Mouse (Mus musculus) CH12.LX (cell line): ENCODE data around the gene Iqgap1. TPM values are rescaled to one million over a fixed set of nuclear protein-coding genes. Genes with fewer than 3 reads are reported as not detected.

Experiments used
- DNase-seq: peaks from one replicate; pipeline ENCODE4 v3.0.0-alpha.2; 2013; ENCODE audit errors: extremely low read depth
- H3K27ac ChIP-seq: 2 replicates; pipeline ENCODE4 v1.5.1; 2012; ENCODE audit warnings: low read depth, mild to moderate bottlenecking, control low read depth, moderate library complexity; ENCODE audit not compliant: insufficient read depth
- H3K27me3 ChIP-seq: replicated peaks from 2 replicates; pipeline ENCODE3; 2012; ENCODE audit warnings: inconsistent platforms
- H3K36me3 ChIP-seq, 2 experiments: replicated peaks in 1 of 2; 2 replicates each; pipeline versions ENCODE3 to v1.6.1; 2012; ENCODE audit warnings: inconsistent platforms in 1 of 2, low read length in 1 of 2, mild to moderate bottlenecking in 1 of 2, mixed read lengths in 1 of 2, moderate library complexity in 1 of 2; ENCODE audit not compliant: control insufficient read depth in 1 of 2, insufficient read depth in 1 of 2
- H3K4me1 ChIP-seq, 2 experiments: 2 replicates each; pipeline ENCODE4 v1.6.1; 2012; ENCODE audit warnings: inconsistent platforms in 1 of 2, moderate library complexity in 1 of 2; ENCODE audit not compliant: insufficient read depth in 2 of 2, control insufficient read depth in 1 of 2
- H3K4me2 ChIP-seq: 2 replicates; pipeline ENCODE4 v1.6.1; 2012; ENCODE audit warnings: low read depth, mild to moderate bottlenecking, control low read depth; ENCODE audit not compliant: poor library complexity, insufficient read depth, severe bottlenecking
- H3K4me3 ChIP-seq, 3 experiments: fragments of 150-350 bp in 1 of 3; sonication (generic) in 1 of 3; replicated peaks in 1 of 3; 2 replicates each; pipeline versions ENCODE3 to v1.5.1; 2011 to 2012; ENCODE audit warnings: low read depth in 2 of 3, low read length in 2 of 3, mild to moderate bottlenecking in 2 of 3, moderate library complexity in 2 of 3, control low read depth in 1 of 3, improper control_type of control experiment in 1 of 3, inconsistent platforms in 1 of 3, mixed read lengths in 1 of 3; ENCODE audit not compliant: poor library complexity in 1 of 3
- H3K79me2 ChIP-seq: replicated peaks from 2 replicates; pipeline ENCODE4 v1.6.1; 2012; ENCODE audit warnings: mild to moderate bottlenecking, moderate library complexity; ENCODE audit not compliant: control insufficient read depth, poor library complexity, insufficient read depth, severe bottlenecking; ENCODE audit errors: extremely low read depth
- H3K9ac ChIP-seq: 2 replicates; pipeline ENCODE4 v1.6.1; 2012; ENCODE audit warnings: low read depth, mild to moderate bottlenecking, control low read depth, moderate library complexity; ENCODE audit not compliant: insufficient read depth
- H3K9me3 ChIP-seq: replicated peaks from 2 replicates; pipeline ENCODE3; 2012; ENCODE audit warnings: low read length, inconsistent platforms, mixed read lengths
- BHLHE40 ChIP-seq: IDR thresholded peaks from 2 replicates; pipeline ENCODE4 v1.6.1; 2011; ENCODE audit warnings: mild to moderate bottlenecking, low read depth, low read length, improper control_type of control experiment
- CTCF ChIP-seq, 2 experiments: IDR thresholded peaks in 1 of 2; conservative IDR thresholded peaks in 1 of 2; 2 replicates each; pipeline ENCODE4 v1.5.1; 2011 to 2012; ENCODE audit warnings: low read depth in 2 of 2, low read length in 2 of 2, improper control_type of control experiment in 1 of 2, inconsistent platforms in 1 of 2, mild to moderate bottlenecking in 1 of 2, moderate library complexity in 1 of 2
- EP300 ChIP-seq: IDR thresholded peaks from 2 replicates; pipeline ENCODE4 v1.6.1; 2011; ENCODE audit warnings: low read length, improper control_type of control experiment
- ETS1 ChIP-seq: conservative IDR thresholded peaks from 2 replicates; pipeline ENCODE4 v1.6.1; 2012; ENCODE audit warnings: low read depth, mild to moderate bottlenecking, inconsistent platforms, low read length, improper control_type of control experiment, moderate library complexity
- IRF4 ChIP-seq: IDR thresholded peaks from 2 replicates; pipeline ENCODE4 v1.6.1; 2014; ENCODE audit warnings: low read depth, mild to moderate bottlenecking, inconsistent platforms, low read length, improper control_type of control experiment
- JUND ChIP-seq: conservative IDR thresholded peaks from 2 replicates; pipeline ENCODE4 v1.6.1; 2011; ENCODE audit warnings: low read depth, low read length, improper control_type of control experiment
- KAT2A ChIP-seq: IDR thresholded peaks from 2 replicates; pipeline ENCODE4 v1.6.1; 2012; ENCODE audit warnings: low read length, improper control_type of control experiment, inconsistent platforms; ENCODE audit not compliant: insufficient replicate concordance
- MAX ChIP-seq: IDR thresholded peaks from 2 replicates; pipeline ENCODE4 v1.6.1; 2011; ENCODE audit warnings: low read length, improper control_type of control experiment
- MAZ ChIP-seq: IDR thresholded peaks from 2 replicates; pipeline ENCODE4 v1.6.1; 2012; ENCODE audit warnings: low read depth, mild to moderate bottlenecking, inconsistent platforms, low read length, improper control_type of control experiment, moderate library complexity
- MYC ChIP-seq: IDR thresholded peaks from 2 replicates; pipeline ENCODE4 v1.6.1; 2011; ENCODE audit warnings: low read depth, mild to moderate bottlenecking, improper control_type of control experiment, low read length
- NRF1 ChIP-seq: IDR thresholded peaks from 2 replicates; pipeline ENCODE4 v1.6.1; 2014; ENCODE audit warnings: low read depth, mild to moderate bottlenecking, inconsistent platforms, low read length, improper control_type of control experiment, moderate library complexity
- POLR2A ChIP-seq: IDR thresholded peaks from 2 replicates; pipeline ENCODE4 v1.6.1; 2011; ENCODE audit warnings: low read depth, mild to moderate bottlenecking, improper control_type of control experiment, low read length
- RCOR1 ChIP-seq: conservative IDR thresholded peaks from 2 replicates; pipeline ENCODE4 v1.6.1; 2012; ENCODE audit warnings: low read depth, mild to moderate bottlenecking, inconsistent platforms, low read length, improper control_type of control experiment
- SMC3 ChIP-seq: IDR thresholded peaks from 2 replicates; pipeline ENCODE4 v1.6.1; 2011; ENCODE audit warnings: low read depth, low read length, improper control_type of control experiment
- UBTF ChIP-seq: IDR thresholded peaks from 2 replicates; pipeline ENCODE4 v1.6.1; 2012; ENCODE audit warnings: low read depth, mild to moderate bottlenecking, inconsistent platforms, low read length, improper control_type of control experiment, moderate library complexity
- USF1 ChIP-seq: IDR thresholded peaks from 2 replicates; pipeline ENCODE4 v1.6.1; 2014; ENCODE audit warnings: low read depth, mild to moderate bottlenecking, inconsistent platforms, low read length, improper control_type of control experiment
- USF2 ChIP-seq: conservative IDR thresholded peaks from 2 replicates; pipeline ENCODE4 v1.6.1; 2011; ENCODE audit warnings: low read depth, low read length, improper control_type of control experiment
- ZKSCAN1 ChIP-seq: IDR thresholded peaks from 2 replicates; pipeline ENCODE4 v1.6.1; 2012; ENCODE audit warnings: low read depth, inconsistent platforms, low read length, improper control_type of control experiment, borderline replicate concordance
- ZMIZ1 ChIP-seq: IDR thresholded peaks from 2 replicates; pipeline ENCODE4 v1.6.1; 2012; ENCODE audit warnings: low read depth, mild to moderate bottlenecking, inconsistent platforms, low read length, improper control_type of control experiment
- dilution Hi-C: fragments of 300-500 bp; cut with MboI; formaldehyde crosslinking; loops from 2 replicates; pipeline ENCODE4 v1.14.3; 2020; ENCODE audit warnings: low sequenced_read_pairs; ENCODE audit not compliant: extremely low pct_unique_long_range_greater_than_20kb, extremely low pct_ligation_motif_present
- in situ Hi-C: fragments of 300-500 bp; cut with MboI; formaldehyde crosslinking; loops from 3 replicates; pipeline ENCODE4 v1.14.3; 2019; ENCODE audit warnings: low sequenced_read_pairs, low pct_ligation_motif_present, low pct_unique_long_range_greater_than_20kb, mixed read lengths
- polyA plus RNA-seq: library from polyadenylated mRNA; unstranded; fragments of >175 nt; gene quantifications from 2 replicates; pipeline ENCODE4 v1.2.1, GENCODE M21; 2012; ENCODE audit warnings: low read depth; ENCODE audit not compliant: insufficient read length
- total RNA-seq, 2 experiments: library from RNA; depleted of rRNA; stranded (reverse); fragments of 300-350 nt in 1 of 2; fragments of >200 nt in 1 of 2; gene quantifications; 2 replicates each; pipeline ENCODE4 v1.2.3; 2012 to 2014

Iqgap1 gene
- total and polyA plus RNA-seq, 3 experiments, result 49.6 to 126 (median 77.0) TPM

- Histone ChIP-seq H3K9me3 (no peaks in the 10 kb centered on the region), H3K9ac (no peak overlapping the region), H3K4me1 (peaks cover 12 to 40% of the 10 kb centered on the region in 2 experiments; a peak in 3 of 4 replicates), H3K27me3 (no peaks in the 10 kb centered on the region), H3K4me3 (no peak overlapping the region), H3K79me2 (no peaks in the 10 kb centered on the region), H3K27ac (no peak overlapping the region), H3K36me3 (peaks cover 3 to 12% of the 10 kb centered on the region in 2 experiments), H3K4me2 (no peak overlapping the region)
- TF ChIP-seq MYC, result no peak
- dilution Hi-C loops (no loop called here), in situ Hi-C loops (loop anchor here (5.0 to 25.0 kb wide), 2 partner anchors 107 to 457 kb away; partner anchors contain the start of gene Fes)
- DNase-seq, result no peak
Observed at GRCm38 (mm10) chr7:80844691-80845090, 18.9 kb upstream of the Iqgap1 start.

- H3K27me3 ChIP-seq, result no peaks in the 10 kb centered on the region
- peaks cover 12 to 41% of the 10 kb centered on the region in 2 experiments; a peak in 3 of 4 replicates for H3K4me1 ChIP-seq
- in situ Hi-C loops (loop anchor here (25.0 kb wide), 1 partner anchor 457 kb away; the partner anchor contains the start of gene Fes), dilution Hi-C loops (no loop called here)
- no peak overlapping the region for H3K9ac ChIP-seq
- no peaks in the 10 kb centered on the region for H3K9me3 ChIP-seq
- no peak overlapping the region for H3K27ac ChIP-seq
- no peaks in the 10 kb centered on the region for H3K79me2 ChIP-seq
- H3K4me2 ChIP-seq, result no peak overlapping the region
- peaks cover 3 to 12% of the 10 kb centered on the region in 2 experiments for H3K36me3 ChIP-seq
- H3K4me3 ChIP-seq, result no peak overlapping the region
- TF ChIP-seq JUND (no peak), POLR2A (no peak), ZKSCAN1 (no peak), KAT2A (no peak), MAX (no peak), BHLHE40 (no peak), RCOR1 (no peak), UBTF (no peak), NRF1 (no peak), ZMIZ1 (no peak), MAZ (no peak), USF1 (no peak), CTCF (conservative IDR thresholded peaks at IDR 0.05 in 1 of 2, IDR thresholded peaks at IDR 0.05 in 1 of 2; ENCODE audit: low read depth in 2 of 2, low read length in 2 of 2) (no peak), USF2 (no peak), ETS1 (no peak), MYC (no peak), EP300 (no peak), SMC3 (no peak), IRF4 (no peak)
- DNase-seq, result no peak
Observed at GRCm38 (mm10) chr7:80843910-80844640, 18.3 kb upstream of the Iqgap1 start.
